In the genomic region with DNA sequence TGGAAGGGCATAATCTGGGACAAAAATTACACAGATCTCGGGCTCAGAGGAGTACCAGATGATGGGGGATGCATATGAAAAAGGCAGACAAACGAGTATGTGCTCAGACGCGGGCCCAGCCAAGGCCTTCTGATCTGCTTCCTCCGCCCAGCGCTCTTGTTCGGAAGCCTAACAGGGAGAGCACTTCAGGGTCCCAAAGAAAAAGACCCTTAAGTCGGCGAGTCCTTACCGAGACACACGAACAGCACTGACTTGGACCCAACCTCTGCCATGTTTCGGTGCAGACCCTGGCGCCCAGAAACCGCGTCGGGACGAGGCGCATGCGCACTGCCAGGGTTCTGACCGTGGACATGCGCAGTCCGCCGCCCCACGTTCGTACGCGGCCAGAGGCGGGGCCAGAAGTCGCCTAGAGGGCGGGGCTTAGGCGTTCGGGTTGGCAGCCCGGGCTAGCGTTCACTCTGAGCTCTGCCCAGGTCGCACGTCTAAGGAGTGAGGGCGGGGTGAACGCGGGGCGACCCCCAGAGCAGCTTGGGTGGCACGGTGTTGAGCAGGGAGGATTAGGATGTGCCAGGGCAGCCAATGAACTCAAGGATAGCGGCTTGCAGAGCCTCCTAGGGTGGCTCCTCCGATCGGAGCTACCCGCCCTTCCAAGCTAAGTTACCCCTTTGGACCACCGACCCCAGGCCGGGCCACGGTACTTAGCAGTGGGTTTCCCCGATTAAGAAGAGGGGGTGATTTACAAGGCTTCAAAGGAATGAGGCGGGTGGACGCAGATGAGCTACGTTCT, we compare ENCODE assay signal across 1 mouse cellular context.
TF ChIP-seq lines count a peak whose summit lies in the region.

A gene (minus strand): TSS at position 329 of the 787 bp plus-strand sequence.
A gene (plus strand): TSS at position 408 of the 787 bp plus-strand sequence.

TF ChIP-seq in CH12.LX, 34 proteins besides CTCF, POLR2A, EP300 and RAD21 (continued from another document):
- 0 out of 2 replicates have a peak, but pooled peaks have one; percentile 38 for TF ChIP-seq TBP (conservative IDR thresholded peaks at IDR 0.05; ENCODE audit: low read depth, low read length)
- peak; percentile 92 for TF ChIP-seq NELFE (IDR thresholded peaks at IDR 0.05; ENCODE audit: low read depth, low read length)
- no peak for TF ChIP-seq GABPA (IDR thresholded peaks at IDR 0.05; ENCODE audit: insufficient replicate concordance, low read depth, low read length)
- no peak for TF ChIP-seq JUND (conservative IDR thresholded peaks at IDR 0.05; ENCODE audit: low read depth, low read length)
- no peak for TF ChIP-seq MAFK (IDR thresholded peaks at IDR 0.05; ENCODE audit: insufficient replicate concordance, low read length)
- 0 out of 2 replicates have a peak, but pooled peaks have one; percentile 44 for TF ChIP-seq KAT2A (IDR thresholded peaks at IDR 0.05; ENCODE audit: insufficient replicate concordance, low read length)
- no peak for TF ChIP-seq ETS1 (conservative IDR thresholded peaks at IDR 0.05; ENCODE audit: low read depth, low read length)
- TF ChIP-seq USF1 (IDR thresholded peaks at IDR 0.05; ENCODE audit: low read depth, low read length): no peak
- TF ChIP-seq SMC3 (IDR thresholded peaks at IDR 0.05; ENCODE audit: low read depth, low read length): no peak
- TF ChIP-seq CHD2 (IDR thresholded peaks at IDR 0.05; ENCODE audit: low read length): no peak
- no peak for TF ChIP-seq ZNF384 (IDR thresholded peaks at IDR 0.05; ENCODE audit: low read depth, low read length)
- TF ChIP-seq PAX5 (IDR thresholded peaks at IDR 0.05; ENCODE audit: low read length): no peak
- peak; percentile 37; the same call in 1 of the 2 replicates for TF ChIP-seq POLR2AphosphoS2 (IDR thresholded peaks at IDR 0.05; ENCODE audit: low read depth, low read length)
- TF ChIP-seq UBTF (IDR thresholded peaks at IDR 0.05; ENCODE audit: low read depth, low read length): no peak
- peak; percentile 74 for TF ChIP-seq HCFC1 (IDR thresholded peaks at IDR 0.05; ENCODE audit: low read depth, low read length)
- 0 out of 2 replicates have a peak, but pooled peaks have one; percentile 24 for TF ChIP-seq E2F4 (IDR thresholded peaks at IDR 0.05; ENCODE audit: insufficient replicate concordance, low read depth, low read length)
- peak; percentile 34; the same call in 1 of the 2 replicates for TF ChIP-seq ZMIZ1 (IDR thresholded peaks at IDR 0.05; ENCODE audit: low read depth, low read length)
- TF ChIP-seq TCF12 (IDR thresholded peaks at IDR 0.05; ENCODE audit: low read depth, low read length): peak; percentile 51; the same call in 1 of the 2 replicates
- TF ChIP-seq MYC (IDR thresholded peaks at IDR 0.05; ENCODE audit: low read depth, low read length): no peak; the same call in 1 of the 2 replicates
- TF ChIP-seq JUN (IDR thresholded peaks at IDR 0.05; ENCODE audit: insufficient read depth, low read depth, low read length): no peak
- TF ChIP-seq RCOR1 (conservative IDR thresholded peaks at IDR 0.05; ENCODE audit: low read depth, low read length): no peak
- no peak for TF ChIP-seq IRF4 (IDR thresholded peaks at IDR 0.05; ENCODE audit: low read depth, low read length)
- no peak for TF ChIP-seq MEF2A (IDR thresholded peaks at IDR 0.05; ENCODE audit: borderline replicate concordance, low read depth, low read length)
